Mouse (Mus musculus): ENCODE results near the gene Ccdc106.

- TF ChIP-seq CTCF (IDR thresholded peaks at IDR 0.05) = no peak
- TF ChIP-seq EP300 (IDR thresholded peaks at IDR 0.05; ENCODE audit: insufficient read depth, low read depth, low read length) = no peak
- no peak for TF ChIP-seq POLR2A (IDR thresholded peaks at IDR 0.05; ENCODE audit: insufficient read depth, low read depth, low read length)
These were observed 844 bp downstream of the Ccdc106 start for GRCm38 (mm10) chr7:5021197-5021596.
